Mouse (Mus musculus) layer of hippocampus, adult 18-20 months (tissue): ENCODE data around the gene Iqsec2. TPM values are rescaled to one million over a fixed set of nuclear protein-coding genes. Genes with fewer than 3 reads are reported as not detected.

Source experiments
- DNase-seq, 2 experiments: peaks; one replicate each; pipeline ENCODE4 v3.0.0; 2022; ENCODE audit warnings: low spot score in 2 of 2
- total RNA-seq, 2 experiments: library from RNA; stranded (reverse); gene quantifications; 2 replicates each; pipeline ENCODE4 v1.2.3; 2021

The Iqsec2 gene
- total RNA-seq, 2 experiments from 2014 or later: 157 to 175 TPM

GRCm38 (mm10) chrX:152244492-152245189 lies 100.6 kb downstream of the Iqsec2 start:
- DNase-seq: no peak

GRCm38 (mm10) chrX:152271189-152271588 lies 127.1 kb downstream of the Iqsec2 start:
- no peak for DNase-seq

Other genes with a start within 250 kb of the Iqsec2 start
- 10 to 100 TPM; 48.6 to 49.5 TPM for gene Hsd17b10, start 142.4 kb upstream of the Iqsec2 start, total RNA-seq
- not detected for gene Ribc1, start 128.0 kb upstream of the Iqsec2 start, total RNA-seq
- gene Smc1a, start 127.8 kb upstream of the Iqsec2 start, total RNA-seq: 10 to 100 TPM; 49.4 to 49.9 TPM
- gene Kdm5c, start 88.8 kb downstream of the Iqsec2 start, total RNA-seq: 10 to 100 TPM; 45.4 to 79.6 TPM
- 10 to 100 TPM; 51.1 to 55.2 TPM for gene Kantr, start 183.2 kb downstream of the Iqsec2 start, total RNA-seq
- 100 to 1,000 TPM; 110 to 121 TPM for gene Tspyl2, start 198.2 kb downstream of the Iqsec2 start, total RNA-seq
- gene Gpr173, start 224.4 kb downstream of the Iqsec2 start, total RNA-seq: 10 to 100 TPM; 12.0 to 14.4 TPM